Mouse (Mus musculus) common myeloid progenitor, adult 5-6 weeks (primary cell): ENCODE measurements around the gene Kdm5c. TPM values are rescaled to one million over a fixed set of nuclear protein-coding genes. Genes with fewer than 3 reads are reported as not detected.
"Not testable (repeated sequence)": the region's sequence is repeated elsewhere in the genome, so short reads cannot be mapped to it uniquely, and the experiment has no call there.

ENCODE experiments used
- ATAC-seq: replicated peaks from 2 replicates; pipeline ENCODE4 v1.8.0; 2016; ENCODE audit warnings: low read depth, mild to moderate bottlenecking, moderate TSS enrichment, inconsistent platforms; ENCODE audit not compliant: poor library complexity, severe bottlenecking
- total RNA-seq: library from RNA; stranded (forward); fragments of 200-1000, 187-1606 nt; gene quantifications from 2 replicates; pipeline ENCODE4 v1.2.3, GENCODE M21; 2017

Gene Kdm5c
- 39.6 and 59.4 TPM in 2 replicates for total RNA-seq

GRCm38 (mm10) chrX:152232781-152233763 lies at the start of gene Kdm5c:
Gene Kdm5c (plus strand): TSS chrX:152233020.
- ATAC-seq: peak; percentile 99

- ATAC-seq: no peak
Observed at GRCm38 (mm10) chrX:152187151-152187550, 45.7 kb upstream of the Kdm5c start.

- no peak for ATAC-seq
Observed at GRCm38 (mm10) chrX:152191266-152191665, 41.6 kb upstream of the Kdm5c start.

DNA sequence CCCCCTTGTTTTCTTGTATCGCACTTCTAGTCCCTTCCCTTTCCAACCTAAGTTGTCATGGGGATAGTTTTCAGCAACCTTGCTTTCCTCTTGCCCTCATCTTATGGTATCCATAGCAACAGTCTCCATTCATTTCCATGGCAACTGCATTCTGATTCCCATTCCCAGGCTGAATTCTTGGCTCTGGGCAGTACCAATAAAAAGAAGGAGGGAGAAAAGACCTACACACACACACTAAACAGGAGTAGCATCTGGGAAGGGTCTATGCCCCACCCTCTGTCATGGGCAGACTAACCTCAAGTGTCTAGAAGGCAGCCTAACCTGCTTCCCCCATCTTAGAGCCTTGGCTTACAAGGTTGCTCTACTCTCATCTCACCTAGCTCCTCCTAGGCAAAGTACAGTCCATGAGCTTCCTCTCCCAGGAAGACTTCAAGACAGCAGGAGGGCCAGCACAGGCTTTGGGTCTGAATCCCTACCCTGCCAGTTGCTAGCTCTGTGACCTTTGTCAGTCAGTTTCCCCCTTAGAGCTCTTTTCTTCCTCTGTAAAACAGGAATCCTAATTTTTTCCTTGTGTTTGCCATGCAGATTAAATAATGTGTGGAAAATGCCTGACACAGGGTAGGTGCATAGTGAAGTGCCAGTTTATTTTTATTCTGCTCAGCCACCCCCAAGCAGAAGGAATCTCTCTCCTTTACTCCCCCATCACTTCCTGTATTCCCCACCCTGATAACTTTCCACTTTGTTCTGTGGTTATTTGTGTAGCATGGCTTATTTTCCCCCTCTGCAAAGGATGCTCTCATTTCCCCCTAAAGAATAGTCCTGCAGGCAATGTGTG lies 34.8 kb upstream of the Kdm5c start:
- ATAC-seq: no peak

GRCm38 (mm10) chrX:152201737-152202421 lies 30.9 kb upstream of the Kdm5c start:
- ATAC-seq: no peak

GRCm38 (mm10) chrX:152202422-152203103 lies 30.3 kb upstream of the Kdm5c start:
- peak; percentile 87 for ATAC-seq

GRCm38 (mm10) chrX:152203247-152203646 lies 29.6 kb upstream of the Kdm5c start:
- peak; percentile 42 for ATAC-seq

DNA sequence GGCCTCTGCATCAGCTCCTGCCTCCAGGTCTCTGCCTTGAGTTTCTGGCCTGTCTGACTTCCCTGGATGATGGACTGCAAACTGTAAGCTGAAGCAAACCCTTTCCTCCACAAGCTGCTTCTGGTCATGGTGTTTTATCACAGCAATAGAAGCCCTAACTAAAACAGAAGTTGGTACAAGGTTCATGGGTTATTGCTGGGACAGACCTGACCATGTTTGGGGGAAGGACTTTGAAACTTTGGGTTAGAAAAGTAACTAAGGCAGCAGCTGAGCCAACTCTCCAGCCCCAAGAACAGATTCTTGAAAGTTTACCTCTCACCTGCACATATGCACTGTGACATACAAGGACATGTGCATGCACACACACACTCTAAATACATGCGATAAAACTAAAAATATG lies 27.3 kb upstream of the Kdm5c start:
- ATAC-seq: no peak

- peak; percentile 32; the same call in 1 of the 2 replicates for ATAC-seq
Observed at GRCm38 (mm10) chrX:152214703-152215102, 18.1 kb upstream of the Kdm5c start.

DNA sequence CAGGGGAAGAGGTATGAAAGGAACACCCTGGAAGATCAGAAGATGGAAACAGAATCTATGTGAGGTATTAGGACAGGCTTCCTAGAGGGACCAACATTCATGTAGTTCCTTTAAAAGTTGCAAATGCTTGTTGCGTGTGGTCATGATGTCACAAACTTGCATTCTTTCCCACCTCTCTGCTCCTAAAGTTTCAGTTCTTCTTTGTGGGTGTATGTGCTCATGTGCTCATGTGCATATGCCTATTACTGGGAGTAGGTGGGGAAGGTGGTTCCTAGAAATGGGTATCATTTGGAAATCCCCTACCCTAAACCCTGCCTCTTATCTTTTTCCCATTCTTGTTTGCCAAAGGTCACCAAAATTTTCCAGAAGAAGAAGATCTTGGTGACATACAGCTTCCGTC lies 14.3 kb upstream of the Kdm5c start:
- peak; percentile 81 for ATAC-seq

GRCm38 (mm10) chrX:152221721-152222120 lies 11.1 kb upstream of the Kdm5c start:
- ATAC-seq: no peak

DNA sequence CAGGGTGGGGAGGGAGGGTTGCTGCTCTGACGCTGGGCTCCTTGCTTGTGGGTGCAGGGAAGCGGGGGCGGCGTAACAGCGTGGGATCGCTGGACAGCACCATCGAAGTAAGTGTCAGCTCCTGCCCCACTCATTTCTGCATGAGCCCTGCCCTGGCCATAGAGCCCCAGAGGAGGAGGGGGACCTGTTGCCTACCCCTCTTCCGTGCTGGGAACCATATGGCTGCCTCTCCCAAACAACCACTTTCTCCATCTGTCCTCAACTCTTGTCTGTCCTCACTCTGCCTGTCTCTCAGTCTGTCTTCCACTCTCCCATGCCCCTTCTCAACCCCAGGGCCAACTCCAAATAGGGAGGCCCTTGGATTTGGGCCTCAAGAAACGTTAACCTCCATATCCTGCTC lies 10.6 kb upstream of the Kdm5c start:
- no peak for ATAC-seq

DNA sequence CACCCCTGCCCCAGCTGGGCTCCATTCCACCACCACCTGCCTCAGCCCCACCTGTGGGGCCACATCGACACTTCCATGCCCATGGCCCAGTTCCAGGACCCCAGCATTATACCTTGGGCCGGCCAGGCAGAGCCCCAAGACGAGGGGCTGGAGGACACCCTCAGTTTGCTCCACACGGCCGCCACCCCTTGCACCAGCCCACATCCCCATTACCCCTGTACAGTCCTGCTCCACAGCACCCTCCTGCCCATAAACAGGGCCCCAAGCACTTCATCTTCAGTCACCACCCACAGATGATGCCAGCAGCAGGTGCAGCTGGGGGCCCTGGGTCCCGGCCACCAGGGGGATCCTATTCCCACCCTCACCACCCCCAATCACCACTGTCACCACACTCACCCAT lies 9.5 kb upstream of the Kdm5c start:
- no peak for ATAC-seq

DNA sequence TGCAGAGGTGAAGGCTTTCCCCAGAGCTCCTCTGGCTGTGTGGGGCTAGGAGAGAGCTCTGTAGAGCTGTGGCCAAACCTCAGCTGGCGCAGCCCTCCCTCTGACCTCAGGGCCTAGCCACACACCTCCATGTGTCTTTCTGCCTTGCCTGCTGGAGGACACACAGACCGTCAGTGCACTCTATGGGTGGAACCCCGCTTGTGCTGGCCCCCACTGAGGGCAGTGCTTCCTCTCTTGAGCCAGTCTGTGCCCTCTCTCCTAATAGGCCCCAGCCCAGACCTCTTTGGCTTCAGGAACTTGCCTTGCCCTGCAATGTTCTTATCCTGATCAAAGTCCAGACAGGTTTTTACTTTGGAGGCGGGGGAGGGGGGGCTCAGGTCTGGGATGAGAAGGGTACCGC lies 8.5 kb upstream of the Kdm5c start:
- ATAC-seq: no peak

DNA sequence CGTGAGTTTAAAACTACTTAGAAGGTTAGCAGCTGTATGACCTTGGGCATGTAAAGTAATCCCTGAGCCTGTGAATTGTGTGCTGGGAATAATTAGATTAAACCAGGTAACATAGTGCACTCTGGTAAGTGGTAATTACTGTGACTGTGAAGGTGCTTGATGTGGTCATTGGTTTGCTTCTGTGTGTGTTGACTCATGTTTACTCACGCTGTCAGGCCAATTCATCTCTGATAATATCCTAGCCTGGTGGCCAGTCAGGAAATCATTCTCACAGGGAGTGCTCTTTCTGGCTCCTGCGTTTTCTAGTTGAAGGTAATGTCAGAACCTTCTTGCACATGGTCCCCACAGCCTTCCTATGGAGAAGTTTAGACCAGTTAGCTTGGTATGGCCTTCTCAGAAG lies 1.3 kb downstream of the Kdm5c start:
- no peak for ATAC-seq

- no peak for ATAC-seq
Observed at GRCm38 (mm10) chrX:152235758-152236157, 2.9 kb downstream of the Kdm5c start.

- not testable (repeated sequence) for ATAC-seq
Observed at GRCm38 (mm10) chrX:152243140-152243539, 10.3 kb downstream of the Kdm5c start.

DNA sequence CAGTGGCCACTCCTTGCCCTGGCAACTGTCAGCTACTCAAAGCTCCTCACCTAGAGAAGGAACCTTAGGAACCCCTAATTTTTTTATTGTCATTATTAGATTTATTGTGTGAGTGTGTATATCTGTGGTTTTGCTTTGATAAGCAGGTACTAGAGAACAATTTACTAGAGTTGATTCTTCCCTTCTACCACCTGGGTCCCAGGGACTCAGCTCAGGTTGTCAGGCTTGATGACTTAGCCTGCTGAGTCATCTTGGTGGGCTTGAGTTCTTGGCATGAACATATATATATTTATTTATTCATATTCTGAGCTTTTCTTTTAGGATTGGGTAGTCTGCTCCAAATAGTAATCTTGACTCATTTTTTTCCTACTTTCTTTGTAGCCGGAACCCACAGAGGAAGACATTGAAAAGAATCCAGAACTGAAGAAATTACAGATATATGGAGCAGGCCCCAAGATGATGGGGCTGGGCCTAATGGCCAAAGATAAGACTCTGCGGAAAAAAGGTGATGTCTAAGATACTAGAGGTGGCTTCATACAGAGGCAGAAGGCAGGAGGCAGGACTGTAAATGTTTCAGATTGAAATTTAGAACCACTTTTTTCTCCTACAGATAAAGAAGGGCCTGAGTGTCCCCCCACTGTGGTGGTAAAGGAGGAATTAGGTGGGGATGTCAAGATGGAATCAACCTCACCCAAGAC lies 11.8 kb downstream of the Kdm5c start:
- ATAC-seq: no peak

GRCm38 (mm10) chrX:152271189-152271588 lies 38.4 kb downstream of the Kdm5c start:
- no peak for ATAC-seq
